Mouse (Mus musculus) adrenal gland, adult 18-20 months (tissue): ENCODE results near the gene Cpne6. TPM values are rescaled to one million over a fixed set of nuclear protein-coding genes. Genes with fewer than 3 reads are reported as not detected.

Source experiments
- DNase-seq, 2 experiments: peaks; one replicate each; pipeline ENCODE4 v3.0.0; 2021 to 2022; ENCODE audit warnings: low spot score in 2 of 2
- total RNA-seq, 2 experiments: library from RNA; stranded (reverse); gene quantifications; 1 replicate in 1 of 2; 2 replicates in 1 of 2; pipeline ENCODE4 v1.2.3; 2021

Gene Cpne6
- total RNA-seq, 2 experiments from 2014 or later: 0.13 TPM; not detected in 1

DNA sequence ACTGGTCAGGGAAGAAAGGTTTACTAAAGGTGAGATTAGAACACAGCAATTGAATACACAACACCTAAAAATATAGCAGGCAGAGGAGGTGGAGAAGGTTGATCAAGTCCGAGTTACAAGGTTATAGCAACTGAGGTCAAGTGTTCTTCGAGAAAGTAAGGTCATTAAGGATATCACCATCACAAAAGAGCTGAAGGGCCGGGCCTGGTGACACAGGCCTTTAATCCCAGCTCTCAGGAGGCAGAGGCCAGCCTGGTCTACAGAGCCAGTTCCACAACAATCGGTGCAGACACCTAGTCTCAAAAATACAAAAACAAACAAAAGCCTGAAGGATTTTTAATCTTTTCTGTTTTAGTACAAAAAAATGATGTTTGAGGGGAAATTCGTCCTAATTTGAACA, 41.1 kb downstream of the Cpne6 start:
- no peak for DNase-seq

DNA sequence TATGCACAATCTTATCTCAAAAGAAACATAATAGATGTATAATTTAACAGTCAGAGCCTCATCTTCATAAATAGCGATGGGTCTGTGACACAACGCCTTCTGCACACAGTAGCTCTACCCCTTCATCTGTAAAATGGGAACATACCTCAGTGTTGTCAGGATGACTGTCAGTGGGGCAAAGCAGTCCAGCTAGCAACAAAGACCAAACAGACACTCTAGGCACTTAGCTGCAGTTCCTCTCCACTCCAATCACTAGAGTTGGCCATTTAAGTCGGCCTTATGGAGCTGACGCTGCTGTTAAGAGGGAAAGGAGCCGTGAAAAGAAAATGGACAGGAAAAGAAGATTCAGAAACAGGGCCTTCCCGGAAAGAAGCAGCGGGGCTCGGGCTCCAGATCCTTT, 41.5 kb downstream of the Cpne6 start:
- no peak for DNase-seq

DNA sequence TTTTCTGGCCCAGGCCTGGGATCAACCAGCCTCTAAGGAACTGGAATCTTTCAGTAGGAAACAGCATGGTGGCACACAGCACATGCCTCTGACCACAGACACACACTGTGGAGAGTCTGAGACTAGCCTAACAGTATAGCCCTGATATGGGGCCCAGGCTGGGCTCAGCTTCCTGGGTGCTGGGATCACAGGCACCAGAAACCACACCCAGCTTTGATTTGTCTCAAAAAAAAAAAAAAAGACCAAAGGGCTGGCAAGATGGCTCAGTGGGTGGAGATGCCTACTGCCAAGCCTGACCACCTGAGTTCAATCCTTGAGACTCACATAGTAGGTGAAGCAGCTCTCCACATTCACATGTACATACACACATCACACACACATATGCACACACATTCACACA, 44.4 kb downstream of the Cpne6 start:
- DNase-seq: no peak

DNA sequence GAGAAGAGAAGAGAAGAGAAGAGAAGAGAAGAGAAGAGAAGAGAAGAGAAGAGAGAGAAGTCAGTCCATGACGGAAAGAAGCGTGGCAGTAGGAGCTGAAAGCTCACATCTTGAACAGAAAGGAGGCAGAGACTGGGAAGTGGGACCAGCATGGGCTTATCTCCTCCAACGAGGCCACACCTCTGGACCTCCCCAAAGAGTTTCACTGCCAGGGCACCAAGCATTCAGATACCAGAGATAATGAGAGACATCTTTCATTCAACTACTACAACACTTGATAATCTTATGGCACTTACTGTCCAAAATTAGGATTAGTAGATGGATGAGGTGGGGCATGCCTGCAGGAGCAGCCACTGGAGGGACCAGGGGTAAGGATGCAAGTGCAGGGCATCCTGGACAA, 45.5 kb downstream of the Cpne6 start:
- DNase-seq: no peak

DNA sequence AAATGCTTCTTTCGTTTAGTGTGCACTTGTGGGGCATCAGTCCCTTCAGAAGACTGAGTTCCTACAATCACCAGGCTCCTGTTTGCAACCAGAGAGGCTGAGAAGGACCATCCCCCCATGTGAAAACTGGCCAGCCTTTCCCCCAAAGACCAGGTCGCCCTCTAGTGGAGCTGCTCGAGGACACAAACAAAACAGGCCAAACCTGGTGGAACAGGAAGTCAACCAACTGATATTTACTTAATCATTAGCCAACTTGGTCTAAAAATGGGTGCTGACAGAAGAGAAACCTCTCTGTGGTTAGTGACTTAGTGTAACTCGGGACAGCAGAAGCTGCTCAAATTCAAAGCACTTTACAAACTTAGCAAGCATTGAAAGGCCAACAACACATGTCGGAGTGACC, 46.8 kb downstream of the Cpne6 start:
- peak; percentile 72 to 74 for DNase-seq

DNA sequence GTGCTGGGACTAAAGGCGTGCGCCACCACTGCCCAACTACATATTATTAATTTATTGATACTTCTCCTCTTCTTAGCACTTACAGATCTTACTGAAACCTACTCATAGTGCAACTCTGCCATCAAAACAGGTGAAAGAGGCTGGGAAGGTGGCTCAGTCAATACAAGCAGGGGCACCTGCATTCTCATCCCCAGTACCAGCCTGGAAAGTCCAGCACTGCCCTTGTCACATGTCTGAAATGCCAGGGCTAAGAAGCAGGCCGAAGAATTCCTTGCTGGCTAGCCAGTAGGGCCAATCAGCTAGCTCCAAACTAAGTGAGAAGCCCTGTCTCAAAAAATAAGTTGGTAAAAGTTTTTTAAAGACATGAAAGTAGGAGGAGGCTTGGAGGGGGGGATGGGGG, 47.3 kb downstream of the Cpne6 start:
- DNase-seq: no peak

DNA sequence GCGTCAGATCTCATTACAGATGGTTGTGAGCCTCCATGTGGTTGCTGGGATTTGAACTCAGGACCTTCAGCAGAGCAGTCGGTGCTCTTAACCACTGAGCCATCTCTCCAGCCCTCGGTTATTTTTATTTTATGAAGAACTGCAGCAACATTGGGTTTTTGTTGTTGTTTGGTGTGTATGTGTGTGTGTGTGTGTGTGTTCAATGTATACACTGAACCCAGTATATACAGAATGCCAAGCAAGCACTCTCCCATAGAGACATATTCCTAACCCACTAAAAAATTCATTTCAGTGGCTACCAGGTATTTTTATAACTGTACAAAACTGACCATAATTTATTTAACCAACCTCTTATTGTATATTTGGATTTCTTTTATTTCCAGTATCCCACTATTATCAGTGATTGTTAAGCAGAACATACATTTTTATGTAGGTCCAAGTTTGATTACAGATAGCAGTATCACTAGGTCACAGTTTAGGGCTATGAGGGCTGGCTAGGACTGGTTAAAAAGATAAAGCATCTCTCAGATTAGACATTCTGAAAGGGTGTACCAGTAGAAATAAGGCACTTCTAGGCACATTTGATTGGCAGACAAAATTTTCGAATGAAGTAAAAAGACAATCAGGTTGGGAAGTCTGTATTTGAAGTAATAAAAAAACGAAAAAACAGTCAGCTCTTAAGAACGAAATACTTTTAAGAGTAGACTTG, 48.6 kb downstream of the Cpne6 start:
- DNase-seq: no peak

DNA sequence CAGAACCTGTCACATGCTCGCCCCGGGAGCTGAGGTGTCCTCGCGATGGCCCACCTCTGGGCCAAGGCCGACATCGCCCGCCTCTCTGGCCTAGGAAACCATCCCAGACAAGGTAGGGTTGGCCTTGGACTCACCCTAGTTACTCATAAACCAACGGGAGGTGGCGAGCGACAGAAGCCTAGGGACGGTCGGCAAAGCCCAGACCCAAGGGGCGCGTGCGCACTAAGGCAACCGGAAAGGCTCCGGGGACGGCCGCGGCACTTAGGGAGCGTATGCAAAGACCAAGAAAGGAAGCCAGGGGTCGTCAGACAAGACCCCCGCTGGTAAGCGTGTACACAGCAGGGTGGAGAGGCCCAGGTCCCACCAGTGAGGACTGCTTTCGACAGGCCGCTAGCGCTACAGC, 49.6 kb downstream of the Cpne6 start, which contains the start of gene Dcaf11:
Gene Dcaf11 (plus strand): TSS at position 208 of the 403 bp plus-strand sequence.
- peak; percentile 81 to 84 for DNase-seq

DNA sequence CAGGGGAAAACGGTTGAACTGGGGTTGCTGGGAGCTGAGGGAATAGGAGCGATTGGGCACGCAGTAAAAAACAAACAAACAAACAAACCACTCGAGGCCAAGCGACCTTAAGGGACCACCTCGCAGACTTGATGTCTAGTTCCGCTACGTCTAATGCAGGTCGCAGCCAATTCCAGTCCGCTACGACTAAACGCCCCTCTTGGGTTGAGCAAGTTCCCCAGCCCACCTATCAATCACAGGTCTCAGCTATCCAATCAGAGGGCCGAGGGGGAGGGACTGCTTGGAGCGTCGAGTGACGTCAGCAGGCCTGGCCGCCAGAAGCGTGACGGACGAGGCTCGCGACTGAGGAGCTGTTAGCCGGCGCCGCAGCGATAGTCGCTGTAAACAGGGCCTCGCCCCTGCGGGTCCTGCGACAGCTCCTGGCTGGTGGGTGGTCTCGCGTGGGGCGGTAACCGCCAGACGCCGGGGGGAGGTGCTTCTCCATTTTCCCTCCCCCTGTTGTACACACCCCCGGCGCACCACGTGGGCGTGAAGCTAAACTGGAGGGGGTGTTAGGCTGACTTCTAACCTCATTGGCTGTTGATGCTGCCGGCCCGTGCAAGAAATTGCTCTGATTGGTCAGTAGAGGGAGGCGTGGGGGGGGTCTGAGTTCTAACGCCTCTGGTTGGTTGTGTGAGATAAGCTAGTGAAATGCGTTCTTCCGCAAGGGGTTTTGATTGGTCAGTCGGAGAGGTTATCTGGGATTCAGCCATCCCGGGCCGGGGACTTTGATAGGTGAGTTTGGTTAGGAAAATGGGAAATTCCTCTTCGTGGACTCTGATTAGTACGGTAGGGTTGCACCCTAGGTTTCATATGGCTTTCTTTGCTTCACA, 50.2 kb downstream of the Cpne6 start, which contains the start of gene A730061H03Rik:
Gene A730061H03Rik (minus strand): TSS at position 205 of the 872 bp plus-strand sequence.
- DNase-seq: peak; percentile 92 to 94

DNA sequence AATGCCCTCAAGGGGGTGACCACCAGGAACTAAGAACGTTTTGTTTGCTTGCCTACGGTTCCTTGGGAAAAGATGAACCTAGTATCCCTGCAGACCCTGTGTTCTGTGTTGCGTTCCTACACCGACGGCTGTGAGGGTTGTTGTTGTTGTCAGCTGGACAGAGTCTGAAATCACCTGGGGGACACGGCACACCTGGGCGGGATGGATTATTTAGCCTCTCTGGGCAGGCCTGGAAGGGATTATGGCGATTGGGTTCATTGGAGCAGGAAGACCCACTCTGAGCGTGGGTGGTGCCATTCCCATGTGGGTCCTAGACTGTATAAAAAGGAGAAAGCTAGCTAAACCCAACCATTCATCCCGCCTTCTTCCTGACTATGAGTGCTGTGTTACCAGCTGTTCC, 51.6 kb downstream of the Cpne6 start:
- DNase-seq: no peak

DNA sequence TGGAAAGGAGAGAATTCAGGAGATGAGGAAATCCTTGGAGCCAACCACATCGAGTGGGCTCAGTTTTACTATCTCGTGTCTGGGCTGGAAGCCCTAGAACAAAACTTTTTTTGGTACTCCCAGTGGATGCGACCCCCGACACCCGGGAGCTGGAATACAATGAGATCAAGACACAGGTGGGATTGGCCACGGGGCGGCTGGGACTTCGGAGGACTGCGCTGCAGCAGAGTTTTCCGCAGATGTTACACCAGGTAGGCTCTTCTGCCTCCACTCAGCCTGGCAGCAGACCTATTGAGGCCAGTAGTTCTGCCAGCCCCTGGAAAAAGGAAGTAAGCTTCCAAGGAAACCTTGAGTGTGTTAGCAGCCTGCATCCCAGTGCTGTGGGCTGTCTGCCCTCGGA, 53.0 kb downstream of the Cpne6 start:
- no peak for DNase-seq

DNA sequence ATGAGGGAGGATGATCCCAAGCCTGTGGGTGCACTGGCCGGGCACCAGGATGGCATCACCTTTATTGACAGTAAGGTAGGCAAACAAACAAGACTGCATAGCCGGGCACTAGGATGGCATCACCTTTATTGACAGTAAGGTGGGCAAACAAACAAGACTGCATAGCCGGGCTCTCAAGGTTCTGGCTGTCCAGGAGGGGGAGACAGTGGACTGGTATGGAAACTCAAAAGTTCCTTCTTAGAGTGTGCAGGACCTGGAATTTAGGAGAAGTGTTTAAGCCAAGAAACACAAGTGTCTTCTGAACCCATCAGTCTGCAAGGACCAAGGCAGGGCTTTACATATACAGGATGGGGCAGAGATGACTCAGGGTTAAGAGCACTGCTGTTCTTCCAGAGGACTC, 55.5 kb downstream of the Cpne6 start:
- DNase-seq: no peak

Other genes with a start within 250 kb of the Cpne6 start
- gene Dhrs4, start 31.7 kb upstream of the Cpne6 start, total RNA-seq: 100 to 1,000 TPM in 1 of 2 experiments, 10 to 100 TPM in 1; 79.4 to 114 TPM
- 1 to 10 TPM; 4.8 to 5.4 TPM for gene Carmil3, start 19.8 kb upstream of the Cpne6 start, total RNA-seq
- not detected for gene Nrl, start 14.5 kb downstream of the Cpne6 start, total RNA-seq
- 10 to 100 TPM; 21.6 to 31.7 TPM for gene Pck2, start 29.8 kb downstream of the Cpne6 start, total RNA-seq
- 100 to 1,000 TPM; 107 to 153 TPM for gene Dcaf11, start 49.6 kb downstream of the Cpne6 start, total RNA-seq
- 1 to 10 TPM in 1 of 2 experiments, not detected in 1; 1.5 TPM for gene A730061H03Rik, start 50.0 kb downstream of the Cpne6 start, total RNA-seq
- gene Fitm1, start 65.2 kb downstream of the Cpne6 start, total RNA-seq: 1 to 10 TPM in 1 of 2 experiments, under 1 TPM in 1; 0.96 to 2.3 TPM
- 100 to 1,000 TPM; 231 to 367 TPM for gene Psme1, start 67.7 kb downstream of the Cpne6 start, total RNA-seq
- 10 to 100 TPM; 27.5 to 45.7 TPM for gene Emc9, start 74.9 kb downstream of the Cpne6 start, total RNA-seq
- 100 to 1,000 TPM; 400 to 422 TPM for gene Psme2, start 80.7 kb downstream of the Cpne6 start, total RNA-seq
- 10 to 100 TPM; 28.1 to 36.0 TPM for gene Rnf31, start 81.3 kb downstream of the Cpne6 start, total RNA-seq
- gene Irf9, start 93.1 kb downstream of the Cpne6 start, total RNA-seq: 10 to 100 TPM; 20.0 to 26.2 TPM
- gene Rec8, start 107.6 kb downstream of the Cpne6 start, total RNA-seq: 1 to 10 TPM; 3.5 to 7.4 TPM
- gene Ipo4, start 125.5 kb downstream of the Cpne6 start, total RNA-seq: 100 to 1,000 TPM in 1 of 2 experiments, 10 to 100 TPM in 1; 95.4 to 122 TPM
- 1 to 10 TPM in 1 of 2 experiments, not detected in 1; 2.1 TPM for gene Gm49378, start 127.5 kb downstream of the Cpne6 start, total RNA-seq
- 10 to 100 TPM; 70.2 to 84.9 TPM for gene Tm9sf1, start 133.4 kb downstream of the Cpne6 start, total RNA-seq
- gene Tssk4, start 139.7 kb downstream of the Cpne6 start, total RNA-seq: 1 to 10 TPM in 1 of 2 experiments, under 1 TPM in 1; 0.58 to 1.2 TPM
- gene Mdp1, start 150.1 kb downstream of the Cpne6 start, total RNA-seq: 10 to 100 TPM; 37.1 to 59.5 TPM
- gene Gmpr2, start 161.5 kb downstream of the Cpne6 start, total RNA-seq: 10 to 100 TPM; 24.0 to 24.5 TPM
- 100 to 1,000 TPM; 312 to 368 TPM for gene Nedd8, start 161.7 kb downstream of the Cpne6 start, total RNA-seq
- gene Tinf2, start 171.4 kb downstream of the Cpne6 start, total RNA-seq: 10 to 100 TPM; 34.3 to 59.4 TPM
- under 1 TPM; 0.29 to 0.30 TPM for gene Tgm1, start 203.5 kb downstream of the Cpne6 start, total RNA-seq
- 10 to 100 TPM; 15.9 to 20.0 TPM for gene Rabggta, start 211.8 kb downstream of the Cpne6 start, total RNA-seq
- gene Dhrs1, start 235.2 kb downstream of the Cpne6 start, total RNA-seq: 10 to 100 TPM; 60.4 to 72.0 TPM
- gene Nop9, start 235.2 kb downstream of the Cpne6 start, total RNA-seq: 10 to 100 TPM; 14.0 to 14.3 TPM
- gene Cideb, start 248.0 kb downstream of the Cpne6 start, total RNA-seq: 1 to 10 TPM in 1 of 2 experiments, under 1 TPM in 1; 0.76 to 2.3 TPM